Mouse (Mus musculus) spleen, embryonic (tissue): ENCODE data around the gene Zdhhc17.

ENCODE experiments used
- CTCF ChIA-PET: fragments of 350-600 bp; sonication (Branson Sonifier 250); formaldehyde crosslinking; loops from one replicate; lab custom pipeline; 2022; lab: Charles Lee

Zdhhc17 gene

GRCm38 (mm10) chr10:110959781-110960180, 50.2 kb downstream of the Zdhhc17 start:
- CTCF ChIA-PET = no interaction called here

- CTCF ChIA-PET = no interaction called here
Observed at GRCm38 (mm10) chr10:110958879-110959278, 51.1 kb downstream of the Zdhhc17 start.

- CTCF ChIA-PET = no interaction called here
Observed at GRCm38 (mm10) chr10:110952937-110953451, 56.9 kb downstream of the Zdhhc17 start.

DNA sequence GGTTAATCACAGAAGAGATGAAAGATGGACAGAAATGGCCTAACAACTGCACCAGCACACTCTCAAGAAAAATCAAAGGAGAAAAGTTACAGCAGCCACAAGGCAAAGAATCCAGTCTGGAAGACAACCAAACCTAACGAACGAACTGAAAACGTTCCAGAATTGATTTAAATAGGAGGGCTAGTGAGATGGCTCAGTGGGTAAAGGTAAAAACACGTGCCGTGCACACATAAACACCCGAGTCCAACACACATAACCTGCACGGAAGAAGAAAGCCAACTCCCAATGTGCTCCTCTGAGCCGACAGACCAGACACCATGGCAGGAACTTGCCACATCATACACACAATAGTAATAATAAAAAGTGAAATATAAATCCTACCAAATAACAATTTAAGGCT, 57.7 kb downstream of the Zdhhc17 start:
- CTCF ChIA-PET = no interaction called here

- CTCF ChIA-PET = no interaction called here
Observed at GRCm38 (mm10) chr10:110951748-110952147, 58.2 kb downstream of the Zdhhc17 start.

- CTCF ChIA-PET = no interaction called here
Observed at GRCm38 (mm10) chr10:110951112-110951511, 58.8 kb downstream of the Zdhhc17 start.

DNA sequence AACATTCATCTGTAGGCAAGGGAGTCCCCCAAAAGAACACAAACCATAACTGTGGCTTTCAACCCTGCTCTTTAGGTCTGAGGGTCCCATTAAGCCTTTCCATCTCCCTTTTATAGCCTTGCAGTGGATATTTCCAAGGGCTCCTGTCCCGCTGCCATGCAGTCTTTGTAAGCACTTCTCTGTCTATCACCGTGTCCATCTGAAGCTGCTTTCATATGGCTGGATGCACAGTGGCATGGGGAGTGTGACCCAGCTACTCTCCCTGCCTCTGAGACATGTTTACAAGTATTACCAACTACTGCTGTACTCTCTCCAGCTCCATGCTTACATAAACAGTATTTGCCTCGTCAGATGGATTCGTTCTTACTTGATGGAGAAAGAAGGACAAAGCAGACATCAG, 62.4 kb downstream of the Zdhhc17 start:
- CTCF ChIA-PET = no interaction called here

DNA sequence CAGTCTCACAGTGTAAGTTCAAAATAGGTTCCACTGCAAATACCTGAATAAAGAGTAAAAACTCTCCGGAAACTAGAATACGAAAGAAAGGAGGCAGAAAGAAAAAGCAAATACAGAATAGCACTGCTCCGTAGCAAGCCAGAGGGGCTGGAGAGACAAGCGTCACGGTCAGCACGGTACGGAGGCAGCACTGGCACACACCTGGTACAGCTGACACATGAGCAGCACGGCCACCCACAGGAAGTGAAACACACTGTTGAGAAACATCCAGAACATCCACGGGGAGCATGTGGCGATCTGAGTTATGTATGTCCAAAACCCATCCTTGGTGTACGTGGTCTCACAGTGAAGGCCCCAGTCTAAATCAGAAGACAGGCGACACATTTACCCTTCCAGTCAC, 64.0 kb downstream of the Zdhhc17 start:
- CTCF ChIA-PET = no interaction called here

- CTCF ChIA-PET = no interaction called here
Observed at GRCm38 (mm10) chr10:110944175-110944574, 65.8 kb downstream of the Zdhhc17 start.

- CTCF ChIA-PET = no interaction called here
Observed at GRCm38 (mm10) chr10:110942806-110943205, 67.1 kb downstream of the Zdhhc17 start.

- CTCF ChIA-PET = no interaction called here
Observed at GRCm38 (mm10) chr10:110941968-110942367, 68.0 kb downstream of the Zdhhc17 start.

GRCm38 (mm10) chr10:110940740-110941398, 69.1 kb downstream of the Zdhhc17 start:
- CTCF ChIA-PET = no interaction called here

- CTCF ChIA-PET = no interaction called here
Observed at GRCm38 (mm10) chr10:110939717-110940116, 70.2 kb downstream of the Zdhhc17 start.

DNA sequence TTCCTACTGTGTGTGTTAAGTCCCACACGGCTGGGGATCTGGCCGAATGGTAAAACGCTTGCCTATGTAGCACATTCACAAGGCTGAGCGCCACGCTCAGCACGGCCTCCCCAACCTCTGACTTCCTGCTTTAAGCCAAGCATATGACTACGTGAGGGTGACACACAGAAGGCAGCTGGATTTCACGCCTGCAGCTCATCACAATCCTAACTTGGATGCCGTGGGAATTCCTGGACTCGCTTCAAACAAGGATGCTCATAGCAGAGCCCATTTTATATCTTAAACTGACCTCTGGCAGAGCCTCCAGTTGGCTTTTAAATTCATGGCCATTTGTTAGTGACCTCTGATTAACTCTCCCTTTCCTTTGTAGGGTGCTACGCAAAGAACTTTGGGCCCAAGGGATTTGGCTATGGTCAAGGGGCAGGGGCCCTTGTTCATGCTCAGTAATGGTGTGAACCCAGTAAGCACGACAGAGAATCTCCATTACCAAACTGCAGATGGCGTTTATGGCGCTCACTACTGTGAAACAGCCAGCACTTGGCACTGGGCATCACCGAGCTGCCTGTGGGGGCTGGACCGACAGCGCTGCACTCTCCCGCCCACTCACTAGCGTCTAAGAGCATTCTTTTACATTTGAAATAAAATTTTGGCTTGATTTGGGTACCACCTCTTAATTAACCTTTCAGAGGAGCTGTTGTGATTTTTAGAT, 70.9 kb downstream of the Zdhhc17 start:
- CTCF ChIA-PET = no interaction called here

GRCm38 (mm10) chr10:110938361-110938760, 71.6 kb downstream of the Zdhhc17 start:
- CTCF ChIA-PET = no interaction called here

DNA sequence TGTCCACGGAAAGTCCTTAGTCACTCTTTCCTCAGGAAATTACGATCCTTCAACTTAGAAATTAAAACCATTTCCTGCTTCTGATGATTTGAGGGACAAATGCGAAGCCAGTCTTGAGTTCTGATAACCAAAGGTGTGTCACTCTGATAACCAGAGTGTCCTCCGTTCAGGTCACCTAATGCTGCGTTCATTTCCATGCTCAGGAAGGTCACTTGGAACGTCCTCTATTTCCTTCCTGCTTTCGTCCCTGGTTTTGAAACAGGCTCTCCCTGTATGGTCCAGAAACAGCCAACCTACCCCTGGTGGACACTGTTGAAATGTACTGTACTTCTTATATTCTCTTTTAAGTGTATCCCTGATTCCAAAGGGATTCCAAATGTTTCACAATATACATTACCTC, 74.3 kb downstream of the Zdhhc17 start:
- CTCF ChIA-PET = no interaction called here

- CTCF ChIA-PET = no interaction called here
Observed at GRCm38 (mm10) chr10:110935081-110935480, 74.9 kb downstream of the Zdhhc17 start.

- CTCF ChIA-PET = interaction anchor here (0.5 to 0.8 kb wide), 4 partner anchors 9 to 531 kb away, joined by 3 to 6 read pairs (median 4); no protein-coding TSS in a partner anchor
Observed at GRCm38 (mm10) chr10:110933584-110933983, 76.4 kb downstream of the Zdhhc17 start.

GRCm38 (mm10) chr10:110931913-110932560, 77.9 kb downstream of the Zdhhc17 start:
- CTCF ChIA-PET = no interaction called here

DNA sequence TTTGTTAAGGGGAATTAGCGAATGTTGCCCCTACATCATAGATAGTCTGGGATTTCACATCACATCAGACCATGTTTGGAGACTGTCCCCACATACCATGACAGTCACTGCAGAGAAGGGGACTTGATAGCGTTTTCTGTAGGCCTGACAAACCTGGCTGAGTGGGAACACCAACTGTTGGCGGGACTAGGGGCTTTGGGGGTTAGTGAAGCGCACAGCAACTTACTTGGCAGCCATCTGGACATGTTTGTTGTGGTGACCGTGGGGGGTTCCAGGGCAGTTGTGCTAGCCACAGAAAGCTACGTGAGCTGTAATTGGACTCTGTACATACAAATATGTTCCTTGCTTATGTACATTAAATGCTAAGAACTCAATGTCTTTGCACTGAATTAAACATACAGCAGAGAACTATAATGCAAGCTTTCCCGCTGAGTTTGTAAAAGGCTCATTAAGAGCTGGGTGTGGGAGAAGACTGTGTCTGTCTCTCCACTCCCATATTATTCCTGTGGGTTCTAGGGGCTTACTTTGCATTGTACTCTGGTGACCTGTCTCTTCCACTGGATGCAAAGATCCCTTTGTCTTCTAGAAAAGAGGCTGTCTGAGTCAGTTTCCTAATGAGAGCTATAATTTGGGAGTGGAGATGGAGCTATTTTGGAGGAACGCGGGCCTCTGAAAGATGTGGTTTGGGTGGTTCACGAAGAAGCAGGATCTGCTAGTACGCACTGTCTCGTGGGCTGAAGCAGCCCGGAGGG, 78.6 kb downstream of the Zdhhc17 start:
- CTCF ChIA-PET = no interaction called here

DNA sequence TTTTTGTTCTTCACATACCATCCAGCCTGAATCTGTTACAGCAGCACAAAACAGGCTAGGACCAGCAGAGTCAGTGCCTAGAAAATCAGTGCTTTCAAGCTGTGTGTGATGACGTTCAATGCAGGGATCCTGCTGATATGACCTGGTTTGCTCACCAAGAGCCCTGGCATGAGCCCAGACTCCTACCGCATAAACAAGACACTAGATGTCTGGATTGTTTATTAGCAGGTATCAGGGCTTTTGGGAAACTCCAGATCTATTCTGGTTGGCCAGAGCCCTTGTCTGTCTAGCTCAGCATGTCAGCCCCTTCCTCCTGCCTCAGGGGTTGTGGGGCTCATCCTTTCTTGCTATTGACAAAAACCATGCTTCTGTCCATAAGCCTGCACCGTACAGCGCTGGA, 80.2 kb downstream of the Zdhhc17 start:
- CTCF ChIA-PET = no interaction called here

DNA sequence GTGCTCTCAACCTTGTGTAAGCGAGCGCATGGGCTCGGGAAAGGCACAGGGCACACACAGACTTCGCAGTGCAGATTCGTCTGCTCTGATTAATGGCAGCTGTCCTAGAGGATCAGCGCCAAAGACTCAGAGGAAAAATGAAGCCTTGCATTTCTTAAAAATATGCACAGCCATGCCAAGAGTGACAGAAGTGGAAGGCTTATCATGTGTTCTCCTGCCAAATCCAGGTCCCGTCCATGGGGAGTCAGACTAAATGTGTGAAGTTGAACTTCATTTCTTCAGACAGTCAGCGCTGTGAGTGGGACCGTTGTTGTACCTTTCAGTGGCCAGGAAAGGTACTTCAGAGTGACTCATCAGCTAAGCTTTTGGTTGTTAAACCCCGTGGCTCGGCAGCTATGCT, 82.4 kb downstream of the Zdhhc17 start:
- CTCF ChIA-PET = no interaction called here
